Mouse (Mus musculus): ENCODE results near the gene Nfs1. TPM values are rescaled to one million over a fixed set of nuclear protein-coding genes. Genes with fewer than 3 reads are reported as not detected.
A peak's percentile ranks its signal among the peaks of the same experiment; 100 is the strongest.
"Not testable (repeated sequence)": the region's sequence is repeated elsewhere in the genome, so short reads cannot be mapped to it uniquely, and the experiment has no call there.

Gene Nfs1
- polyA plus RNA-seq (2014; fragmentation: Nextera tagmentation; extraction: Ambion mirVana): 38.0 and 40.4 TPM in 2 replicates

DNA sequence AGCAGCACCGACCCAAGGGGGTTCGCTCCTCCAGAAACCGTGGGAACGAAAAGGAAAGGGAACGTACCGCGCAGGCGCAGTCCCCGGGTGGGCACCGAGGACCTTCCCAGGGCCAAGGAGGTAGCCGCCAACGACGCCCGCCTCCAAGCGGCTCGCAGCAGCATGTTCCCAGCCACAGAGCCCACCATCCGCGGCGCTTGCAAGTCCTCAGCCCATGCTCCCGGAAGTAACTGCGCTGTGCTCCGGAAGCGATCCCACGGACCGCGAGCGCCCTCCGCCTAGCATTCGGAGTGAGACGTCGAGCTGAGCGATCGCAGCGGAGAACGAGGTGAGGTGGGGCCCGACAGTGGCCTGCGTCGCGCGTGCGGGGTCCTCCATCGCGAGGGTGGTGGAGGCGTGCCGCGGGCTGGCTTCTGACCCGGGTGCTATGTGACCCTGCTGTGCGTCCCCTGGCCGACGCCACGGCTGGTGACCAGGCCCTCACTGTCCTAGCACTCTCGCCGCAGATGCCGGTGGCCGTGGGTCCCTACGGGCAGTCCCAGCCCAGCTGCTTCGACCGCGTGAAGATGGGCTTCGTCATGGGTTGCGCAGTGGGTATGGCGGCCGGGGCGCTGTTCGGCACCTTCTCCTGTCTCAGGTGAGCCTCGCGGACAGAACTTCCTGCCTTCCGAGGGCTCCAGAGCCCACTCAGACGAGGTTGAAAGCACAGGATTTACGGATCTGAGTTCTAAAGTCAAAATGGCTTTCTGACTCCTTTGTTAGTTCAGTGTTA lies at the start of gene Nfs1, which contains the start of gene Romo1:
TSS of gene Nfs1 (minus strand) at position 234 of the 772 bp plus-strand sequence.
TSS of gene Romo1 (plus strand) at position 87 of the 772 bp plus-strand sequence.
- Histone ChIP-seq H3K4me1 (ENCODE audit: control insufficient read depth, insufficient read depth, low read length) (peaks cover 4% of the 10 kb centered on the region; the same call in 1 of the 2 replicates), H3K9me3 (replicated peaks; ENCODE audit: control insufficient read depth, low read length) (no peaks in the 10 kb centered on the region), H3K9ac (ENCODE audit: low read length) (peak within 1 kb of the TSS; percentile 84), H3K4me2 (ENCODE audit: low read length) (peak within 1 kb of the TSS; percentile 77), H3K4me3 (ENCODE audit: low read depth, low read length) (peak within 1 kb of the TSS; percentile 75), H3K27ac (ENCODE audit: low read depth, low read length) (peak within 1 kb of the TSS; percentile 91), H3K36me3 (ENCODE audit: control insufficient read depth, insufficient read depth, low read length) (peaks cover 38% of the 10 kb centered on the region), H3K27me3 (replicated peaks; ENCODE audit: control insufficient read depth, insufficient read depth, low read length) (no peaks in the 10 kb centered on the region)
- peak; percentile 98 for DNase-seq (ENCODE audit: low spot score)
- ATAC-seq: peak; percentile 98
- WGBS: under 1% methylated on average over 69 of the region's 70 CpGs

- Histone ChIP-seq H3K4me2 (ENCODE audit: low read length) (no peak overlapping the region), H3K27me3 (replicated peaks; ENCODE audit: control insufficient read depth, insufficient read depth, low read length) (no peaks in the 10 kb centered on the region), H3K4me3 (ENCODE audit: low read depth, low read length) (no peak overlapping the region), H3K36me3 (ENCODE audit: control insufficient read depth, insufficient read depth, low read length) (no peaks in the 10 kb centered on the region), H3K9ac (ENCODE audit: low read length) (no peak overlapping the region), H3K27ac (ENCODE audit: low read depth, low read length) (no peak overlapping the region), H3K4me1 (ENCODE audit: control insufficient read depth, insufficient read depth, low read length) (peaks cover 6% of the 10 kb centered on the region), H3K9me3 (replicated peaks; ENCODE audit: control insufficient read depth, low read length) (no peaks in the 10 kb centered on the region)
- no peak for ATAC-seq
- 82% methylated on average over 3 of the region's 3 CpGs for WGBS
- DNase-seq (ENCODE audit: low spot score): no peak
Observed at GRCm38 (mm10) chr2:156193066-156193862, 49.3 kb upstream of the Nfs1 start.

- no peak overlapping the region for H3K4me3 ChIP-seq (ENCODE audit: low read depth, low read length)
- H3K27ac ChIP-seq (ENCODE audit: low read depth, low read length): no peak overlapping the region
- ATAC-seq (no peak), DNase-seq (ENCODE audit: low spot score) (no peak)
- H3K4me1 ChIP-seq (ENCODE audit: control insufficient read depth, insufficient read depth, low read length): no peaks in the 10 kb centered on the region
- no peaks in the 10 kb centered on the region for H3K27me3 ChIP-seq (replicated peaks; ENCODE audit: control insufficient read depth, insufficient read depth, low read length)
- 88% methylated on average over 2 of the region's 2 CpGs for WGBS
- no peak overlapping the region for H3K9ac ChIP-seq (ENCODE audit: low read length)
- H3K36me3 ChIP-seq (ENCODE audit: control insufficient read depth, insufficient read depth, low read length): no peaks in the 10 kb centered on the region
- no peak overlapping the region for H3K4me2 ChIP-seq (ENCODE audit: low read length)
- no peaks in the 10 kb centered on the region; the same call in 1 of the 2 replicates for H3K9me3 ChIP-seq (replicated peaks; ENCODE audit: control insufficient read depth, low read length)
Observed at GRCm38 (mm10) chr2:156192068-156192467, 48.1 kb upstream of the Nfs1 start.

DNA sequence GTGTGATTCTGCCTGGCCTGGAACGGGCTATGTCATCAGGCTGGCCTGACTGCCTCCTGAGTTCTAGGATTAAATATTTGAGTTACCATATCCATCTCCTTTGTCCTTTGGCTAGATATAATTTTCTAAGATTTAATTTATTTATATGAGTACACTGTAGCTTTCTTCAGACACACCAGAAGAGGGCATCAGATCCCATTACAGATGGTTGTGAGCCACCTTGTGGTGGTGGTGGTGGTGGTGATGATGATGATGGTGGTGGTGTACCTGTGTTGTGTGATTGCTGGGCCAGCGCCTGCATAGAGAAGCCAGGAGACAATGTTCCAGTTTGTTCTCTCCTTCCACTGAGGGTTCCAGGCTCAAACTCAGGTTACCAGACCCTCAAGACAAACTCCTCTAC lies 47.6 kb upstream of the Nfs1 start:
- Histone ChIP-seq H3K4me1 (ENCODE audit: control insufficient read depth, insufficient read depth, low read length) (no peaks in the 10 kb centered on the region), H3K27me3 (replicated peaks; ENCODE audit: control insufficient read depth, insufficient read depth, low read length) (no peaks in the 10 kb centered on the region), H3K4me3 (ENCODE audit: low read depth, low read length) (no peak overlapping the region), H3K27ac (ENCODE audit: low read depth, low read length) (no peak overlapping the region), H3K9me3 (replicated peaks; ENCODE audit: control insufficient read depth, low read length) (no peaks in the 10 kb centered on the region; the same call in 1 of the 2 replicates), H3K36me3 (ENCODE audit: control insufficient read depth, insufficient read depth, low read length) (no peaks in the 10 kb centered on the region), H3K4me2 (ENCODE audit: low read length) (no peak overlapping the region), H3K9ac (ENCODE audit: low read length) (no peak overlapping the region)
- 90% methylated on average over 2 of the region's 2 CpGs for WGBS
- ATAC-seq (no peak), DNase-seq (ENCODE audit: low spot score) (no peak)

- no peaks in the 10 kb centered on the region for H3K36me3 ChIP-seq (ENCODE audit: control insufficient read depth, insufficient read depth, low read length)
- no peaks in the 10 kb centered on the region; the same call in 1 of the 2 replicates for H3K9me3 ChIP-seq (replicated peaks; ENCODE audit: control insufficient read depth, low read length)
- H3K9ac ChIP-seq (ENCODE audit: low read length): no peak overlapping the region
- H3K4me3 ChIP-seq (ENCODE audit: low read depth, low read length): no peak overlapping the region
- no peaks in the 10 kb centered on the region for H3K27me3 ChIP-seq (replicated peaks; ENCODE audit: control insufficient read depth, insufficient read depth, low read length)
- H3K4me2 ChIP-seq (ENCODE audit: low read length): no peak overlapping the region
- ATAC-seq (no peak), DNase-seq (ENCODE audit: low spot score) (no peak)
- no peak overlapping the region for H3K27ac ChIP-seq (ENCODE audit: low read depth, low read length)
- no peaks in the 10 kb centered on the region for H3K4me1 ChIP-seq (ENCODE audit: control insufficient read depth, insufficient read depth, low read length)
- WGBS: 87% methylated on average over 14 of the region's 14 CpGs
Observed at GRCm38 (mm10) chr2:156190004-156190896, 46.3 kb upstream of the Nfs1 start.

DNA sequence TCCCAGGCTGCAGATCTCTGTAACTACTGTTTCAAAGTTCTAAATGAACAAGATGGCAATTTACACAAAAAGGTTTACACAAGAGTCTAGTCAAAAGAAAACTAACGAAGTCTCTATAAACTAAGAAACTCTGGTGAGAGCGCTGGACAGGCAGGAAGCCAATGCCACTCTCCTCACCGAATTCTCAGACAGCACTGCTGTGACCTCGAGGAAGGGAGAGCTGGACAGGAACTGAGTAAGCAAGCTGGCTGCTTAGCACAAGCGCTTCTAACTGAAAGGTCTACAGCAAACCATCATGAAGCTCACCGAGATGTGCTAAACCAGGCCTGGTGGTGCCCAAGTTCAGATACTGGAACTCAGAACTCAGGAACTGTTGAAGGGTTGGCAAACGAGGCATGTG lies 45.3 kb upstream of the Nfs1 start:
- 78% methylated on average over 7 of the region's 7 CpGs for WGBS
- not testable (repeated sequence) for H3K4me3 ChIP-seq (ENCODE audit: low read depth, low read length); H3K4me1 ChIP-seq (ENCODE audit: control insufficient read depth, insufficient read depth, low read length); ATAC-seq; DNase-seq (ENCODE audit: low spot score); H3K36me3 ChIP-seq (ENCODE audit: control insufficient read depth, insufficient read depth, low read length); H3K9me3 ChIP-seq (replicated peaks; ENCODE audit: control insufficient read depth, low read length); H3K9ac ChIP-seq (ENCODE audit: low read length); H3K27me3 ChIP-seq (replicated peaks; ENCODE audit: control insufficient read depth, insufficient read depth, low read length); H3K4me2 ChIP-seq (ENCODE audit: low read length); H3K27ac ChIP-seq (ENCODE audit: low read depth, low read length)

DNA sequence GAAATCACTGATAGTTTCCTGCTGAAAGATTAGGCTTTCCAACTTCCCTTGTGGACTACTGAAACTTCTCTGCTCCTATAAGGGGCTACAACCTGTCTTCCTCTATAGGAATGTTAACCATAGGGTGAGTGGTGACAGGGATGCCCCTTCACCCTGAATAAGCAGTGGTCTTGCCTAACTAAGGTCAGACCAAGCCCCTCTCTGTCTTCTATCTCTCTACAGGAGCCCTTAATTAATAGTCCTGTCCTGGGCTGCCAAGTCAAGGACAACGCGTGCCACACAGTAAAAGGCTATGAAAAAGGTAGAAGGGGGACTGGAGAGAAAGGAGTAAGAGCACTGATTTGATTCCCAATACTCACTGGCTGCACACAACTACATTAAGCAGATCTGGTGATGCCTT lies 37.6 kb upstream of the Nfs1 start:
- H3K9ac ChIP-seq (ENCODE audit: low read length): no peak overlapping the region
- H3K4me3 ChIP-seq (ENCODE audit: low read depth, low read length): no peak overlapping the region
- no peaks in the 10 kb centered on the region for H3K9me3 ChIP-seq (replicated peaks; ENCODE audit: control insufficient read depth, low read length)
- ATAC-seq (no peak), DNase-seq (ENCODE audit: low spot score) (no peak)
- peaks cover 13% of the 10 kb centered on the region for H3K4me1 ChIP-seq (ENCODE audit: control insufficient read depth, insufficient read depth, low read length)
- no peaks in the 10 kb centered on the region for H3K27me3 ChIP-seq (replicated peaks; ENCODE audit: control insufficient read depth, insufficient read depth, low read length)
- no peak overlapping the region for H3K4me2 ChIP-seq (ENCODE audit: low read length)
- peaks cover 16% of the 10 kb centered on the region for H3K36me3 ChIP-seq (ENCODE audit: control insufficient read depth, insufficient read depth, low read length)
- 63% methylated on average over 2 of the region's 2 CpGs for WGBS
- H3K27ac ChIP-seq (ENCODE audit: low read depth, low read length): no peak overlapping the region

GRCm38 (mm10) chr2:156180824-156181590 lies 37.0 kb upstream of the Nfs1 start:
- H3K27ac ChIP-seq (ENCODE audit: low read depth, low read length): peak overlapping the region; percentile 96
- ATAC-seq: no peak
- H3K9ac ChIP-seq (ENCODE audit: low read length): peak overlapping the region; percentile 79
- H3K9me3 ChIP-seq (replicated peaks; ENCODE audit: control insufficient read depth, low read length): no peaks in the 10 kb centered on the region
- peak overlapping the region; percentile 100 for H3K4me3 ChIP-seq (ENCODE audit: low read depth, low read length)
- peak overlapping the region; percentile 64 for H3K4me2 ChIP-seq (ENCODE audit: low read length)
- no peak for DNase-seq (ENCODE audit: low spot score)
- H3K36me3 ChIP-seq (ENCODE audit: control insufficient read depth, insufficient read depth, low read length): peaks cover 17% of the 10 kb centered on the region
- peaks cover 13% of the 10 kb centered on the region for H3K4me1 ChIP-seq (ENCODE audit: control insufficient read depth, insufficient read depth, low read length)
- 14% methylated on average over 8 of the region's 8 CpGs for WGBS
- H3K27me3 ChIP-seq (replicated peaks; ENCODE audit: control insufficient read depth, insufficient read depth, low read length): no peaks in the 10 kb centered on the region
